Mouse (Mus musculus) lung, postnatal 14 days (tissue): ENCODE data around the gene Ypel3.
"Not testable (repeated sequence)": the region's sequence is repeated elsewhere in the genome, so short reads cannot be mapped to it uniquely, and the experiment has no call there.

Source experiments
- DNase-seq: peaks from one replicate; pipeline ENCODE4 v3.0.0; 2021

Gene Ypel3

GRCm38 (mm10) chr7:126776598-126777057 is at the start of gene Ypel3:
Gene Ypel3, plus strand, starts transcription at chr7:126776955.
- peak; percentile 96 for DNase-seq

GRCm38 (mm10) chr7:126730256-126730789 is 46.4 kb upstream of the Ypel3 start:
- DNase-seq, result not testable (repeated sequence)

DNA sequence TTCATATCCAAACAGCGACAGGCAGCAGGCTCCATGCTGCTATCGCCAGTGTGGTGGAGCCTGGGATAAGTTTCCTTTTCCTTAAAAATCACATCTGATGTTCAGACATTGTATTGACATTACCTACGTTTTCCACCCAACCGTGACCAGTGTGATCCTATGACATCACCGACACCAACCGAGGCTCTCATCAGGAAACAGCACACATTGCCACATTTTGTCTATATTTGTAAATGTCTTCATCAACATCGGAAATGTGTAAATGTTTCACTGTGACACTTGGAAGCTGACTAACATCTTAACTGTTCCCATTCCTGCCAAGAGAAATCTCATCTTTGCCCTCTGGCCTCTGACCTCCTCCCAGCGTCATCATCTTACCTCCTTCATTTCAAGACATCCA is 40.6 kb upstream of the Ypel3 start:
- DNase-seq, result no peak

DNA sequence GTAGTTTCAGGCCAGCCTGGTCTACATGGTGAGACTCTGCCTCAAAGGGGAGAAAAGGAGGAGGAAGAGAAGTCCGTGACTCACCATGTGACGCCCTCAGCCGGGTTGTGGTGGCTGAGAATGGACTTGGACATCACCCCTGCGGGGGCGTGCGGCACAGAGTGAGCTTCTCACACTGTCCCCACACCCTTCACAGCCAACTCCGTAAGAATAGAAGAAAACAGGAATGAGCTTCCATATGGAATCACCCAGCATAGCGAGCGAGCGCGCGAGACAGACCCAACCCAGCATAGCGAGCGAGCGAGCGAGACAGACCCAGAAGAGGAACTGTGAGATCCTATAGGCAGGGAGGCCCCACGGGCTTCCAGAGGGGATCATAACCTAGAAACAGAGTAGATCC is 37.2 kb upstream of the Ypel3 start:
- no peak for DNase-seq

- DNase-seq, result no peak
Measured at GRCm38 (mm10) chr7:126740132-126740735, 36.5 kb upstream of the Ypel3 start.

GRCm38 (mm10) chr7:126740977-126741376 is 35.8 kb upstream of the Ypel3 start:
- DNase-seq, result no peak

GRCm38 (mm10) chr7:126741452-126741851 is 35.3 kb upstream of the Ypel3 start:
- DNase-seq, result no peak

DNA sequence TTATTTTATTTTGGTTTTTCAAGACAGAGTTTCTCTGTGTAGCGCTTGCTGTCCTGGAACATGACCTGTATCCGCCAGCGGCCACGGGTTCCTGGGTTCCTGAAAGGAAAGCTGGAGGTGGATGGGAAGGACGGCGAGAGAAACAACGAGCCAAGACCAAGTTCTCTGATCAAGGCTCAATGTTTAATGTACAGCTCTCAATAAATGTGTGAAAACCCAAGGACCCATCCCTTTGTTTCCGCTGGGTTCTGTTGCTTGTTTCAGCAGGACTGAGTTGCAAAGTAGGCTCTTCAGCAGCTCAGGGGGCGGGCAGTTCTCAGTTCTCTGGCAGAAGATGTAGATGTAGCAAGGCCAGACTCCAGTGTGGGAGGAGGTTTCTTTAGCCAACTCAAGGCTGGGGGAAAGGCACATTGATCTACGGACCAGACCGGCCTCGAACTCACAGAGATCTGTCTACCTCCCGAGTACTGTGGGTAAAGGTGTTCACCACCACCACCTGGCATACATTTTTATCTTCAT is 34.7 kb upstream of the Ypel3 start:
- no peak for DNase-seq

DNA sequence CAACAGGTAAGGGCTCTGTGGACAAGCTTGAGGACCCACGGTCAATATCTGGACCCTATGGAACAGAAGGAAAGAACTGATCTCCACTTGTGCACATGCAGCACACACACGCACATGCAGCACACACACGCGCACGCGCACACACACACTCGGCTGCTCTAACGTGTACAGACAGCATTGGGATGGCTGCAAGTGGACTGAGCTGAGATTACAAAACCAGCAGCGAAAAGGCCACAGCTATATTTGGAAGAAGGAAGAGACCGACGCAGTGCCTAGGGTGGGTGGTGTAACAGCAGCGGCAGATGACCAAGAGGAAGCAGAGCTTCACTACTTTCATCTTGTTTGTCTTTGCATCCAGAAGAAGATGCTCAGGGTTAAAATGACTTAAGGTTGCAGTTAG is 30.7 kb upstream of the Ypel3 start:
- DNase-seq, result no peak

DNA sequence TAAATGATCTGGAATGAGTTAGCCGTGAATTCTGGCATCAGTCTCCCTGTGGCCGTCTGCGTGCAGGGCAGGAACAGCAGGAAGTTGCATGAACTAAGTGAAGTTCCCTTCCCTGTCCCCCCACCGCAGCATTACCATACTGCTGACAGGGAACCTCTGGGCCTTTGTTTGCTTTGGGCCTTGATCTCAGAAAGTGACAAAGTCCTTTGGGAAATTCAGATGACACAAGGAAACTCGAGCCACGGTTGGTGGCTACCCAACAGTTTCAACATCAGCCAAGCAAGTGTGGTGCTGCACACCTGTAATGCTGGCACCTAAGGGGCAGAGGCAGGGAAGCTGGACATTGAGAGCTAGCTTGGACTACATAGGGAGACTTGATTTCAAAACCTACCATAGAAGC is 30.0 kb upstream of the Ypel3 start:
- no peak for DNase-seq

DNA sequence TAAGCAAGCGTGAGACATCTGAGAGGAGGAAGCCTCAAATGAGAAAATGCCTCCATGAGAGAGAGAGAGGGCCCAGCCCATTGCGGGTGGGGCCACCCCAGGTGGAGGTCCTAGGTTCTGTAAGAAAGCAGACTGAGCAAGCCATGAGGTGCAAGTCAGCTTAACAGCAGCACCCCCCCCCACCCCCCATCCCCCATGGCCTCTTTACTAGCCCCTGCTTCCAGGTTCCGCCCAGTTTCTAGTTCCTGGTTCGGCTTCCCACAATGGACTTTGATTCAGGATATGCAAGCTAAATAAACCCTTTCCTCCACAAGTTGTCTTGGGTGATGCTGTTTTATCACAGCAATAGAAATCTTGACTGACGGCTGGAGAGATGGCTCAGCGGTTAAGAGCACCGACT is 27.9 kb upstream of the Ypel3 start:
- DNase-seq, result no peak

GRCm38 (mm10) chr7:126749582-126750343 is 27.0 kb upstream of the Ypel3 start:
- DNase-seq, result no peak

DNA sequence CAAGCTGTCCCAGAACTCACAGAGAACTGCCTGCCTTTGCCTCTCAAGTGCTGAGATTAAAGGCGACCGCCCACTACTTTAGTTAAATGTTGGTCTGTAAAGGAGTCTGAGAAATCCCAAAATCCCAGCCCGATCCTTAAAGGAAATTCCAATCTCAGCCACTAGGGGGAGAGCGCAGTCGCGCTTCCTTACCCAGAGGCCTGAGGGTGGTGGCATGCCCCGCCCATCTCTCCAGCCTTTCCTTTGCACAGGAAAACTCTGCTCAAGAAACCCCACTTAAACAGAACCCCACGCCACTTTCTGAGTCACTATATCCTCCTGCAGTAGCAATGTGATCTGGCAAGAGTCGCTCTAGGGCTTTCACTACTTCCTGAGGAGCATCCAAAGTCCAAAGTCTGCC is 21.9 kb upstream of the Ypel3 start:
- DNase-seq, result peak; percentile 86

GRCm38 (mm10) chr7:126758539-126758938 is 18.2 kb upstream of the Ypel3 start:
- no peak for DNase-seq

GRCm38 (mm10) chr7:126759050-126759671 is 17.6 kb upstream of the Ypel3 start, which contains the start of gene Mapk3:
Gene Mapk3, plus strand, starts transcription at chr7:126759601.
- DNase-seq, result peak; percentile 91

DNA sequence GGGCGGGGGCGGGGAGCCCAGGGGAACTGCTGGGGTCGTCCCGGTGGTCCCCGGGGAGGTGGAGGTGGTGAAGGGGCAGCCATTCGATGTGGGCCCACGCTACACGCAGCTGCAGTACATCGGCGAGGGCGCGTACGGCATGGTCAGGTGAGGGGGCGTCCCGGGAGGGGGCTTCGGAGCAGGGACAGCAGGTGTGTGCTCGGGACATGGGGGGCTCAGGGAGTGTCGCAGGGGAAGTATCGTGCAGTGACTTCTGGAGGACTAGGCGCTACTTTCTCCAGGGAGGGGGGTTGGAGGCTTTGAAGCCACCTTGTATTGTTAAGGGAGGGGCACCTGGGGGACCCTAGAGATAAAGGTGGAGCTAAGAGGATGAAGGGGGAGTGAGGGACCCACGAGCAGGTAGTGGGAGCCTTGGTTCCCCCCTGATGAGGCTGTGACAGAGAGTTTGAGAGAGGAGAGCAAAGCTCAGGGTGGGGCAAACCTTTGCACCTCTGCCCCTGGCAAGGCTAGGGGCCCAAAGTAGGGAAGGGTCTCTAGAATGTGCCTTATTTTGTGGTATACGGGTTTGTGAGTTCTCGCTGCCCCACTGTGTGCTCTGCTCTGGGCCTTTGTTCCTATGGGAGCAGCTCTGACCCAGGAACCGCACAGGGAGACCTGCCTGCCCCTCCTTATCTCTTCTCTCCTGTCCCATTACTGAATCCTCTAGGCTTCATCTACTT is 16.9 kb upstream of the Ypel3 start:
- no peak for DNase-seq

DNA sequence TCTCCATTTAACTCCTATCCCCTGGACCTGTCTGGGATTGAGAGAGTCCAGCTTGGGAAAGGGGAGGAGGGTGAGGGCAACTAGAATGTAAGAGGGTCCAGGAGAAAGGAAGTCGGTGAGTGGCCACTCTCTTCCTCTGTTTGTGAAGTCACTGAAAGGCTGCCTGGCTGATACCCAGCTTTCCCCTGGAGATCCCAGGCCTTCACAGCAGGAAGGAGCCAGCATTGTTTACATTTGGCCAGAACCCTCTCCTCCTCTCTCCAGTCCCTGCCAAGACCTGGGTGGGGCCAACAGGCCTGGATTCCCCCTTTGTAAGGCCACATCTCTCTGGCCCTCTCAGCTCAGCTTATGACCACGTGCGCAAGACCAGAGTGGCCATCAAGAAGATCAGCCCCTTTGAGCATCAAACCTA is 16.4 kb upstream of the Ypel3 start:
- DNase-seq, result peak; percentile 90

- no peak for DNase-seq
Measured at GRCm38 (mm10) chr7:126760956-126761355, 15.8 kb upstream of the Ypel3 start.

DNA sequence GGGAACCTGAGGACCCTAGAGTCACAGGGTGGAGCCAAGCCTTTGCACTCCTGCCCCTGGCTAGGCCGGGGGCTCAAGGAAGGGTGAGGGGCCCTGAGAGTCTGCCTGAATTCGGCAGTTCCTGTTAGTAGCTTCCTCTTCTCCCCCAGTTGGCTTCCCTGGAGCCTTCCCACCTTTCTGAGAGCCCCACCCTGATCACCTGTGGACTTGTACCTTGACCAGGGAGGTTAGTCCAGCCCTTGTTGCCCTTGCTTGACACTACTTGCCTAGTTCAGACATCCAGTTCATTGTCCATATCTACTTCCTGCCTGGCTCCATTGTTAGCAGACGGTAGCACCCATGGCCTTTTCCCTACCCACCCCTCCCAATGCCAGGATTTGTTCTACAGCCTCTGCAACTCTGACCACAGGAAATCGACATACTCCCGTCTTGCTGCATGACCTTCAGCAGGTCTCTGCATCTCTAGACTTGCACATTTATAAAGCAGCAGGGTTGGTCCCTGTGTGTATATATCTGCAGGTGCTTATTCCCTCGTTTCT is 15.2 kb upstream of the Ypel3 start:
- no peak for DNase-seq

- no peak for DNase-seq
Measured at GRCm38 (mm10) chr7:126762471-126763008, 14.2 kb upstream of the Ypel3 start.

- no peak for DNase-seq
Measured at GRCm38 (mm10) chr7:126765540-126765939, 11.2 kb upstream of the Ypel3 start.

DNA sequence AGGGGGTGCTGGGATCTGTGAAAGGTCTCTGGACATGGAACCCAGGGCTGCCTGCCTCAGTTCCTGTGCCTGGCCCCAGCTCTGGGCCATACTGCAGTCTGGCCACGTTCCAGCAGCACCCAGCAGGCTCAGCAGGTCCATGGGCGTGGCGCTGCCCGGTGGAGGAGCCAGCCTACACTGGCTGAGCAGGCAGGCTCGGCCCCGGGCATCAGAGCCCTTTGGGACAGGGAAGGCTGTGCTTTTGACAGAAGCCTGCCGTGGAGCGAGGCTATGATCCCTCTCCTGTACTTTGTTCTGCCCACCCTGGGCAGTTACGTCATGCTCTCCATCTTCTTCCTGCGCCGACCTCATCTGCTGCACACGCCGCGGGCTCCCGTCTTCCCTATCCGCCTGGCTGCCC is 10.6 kb upstream of the Ypel3 start, which contains the start of gene Gdpd3:
Gene Gdpd3 (plus strand): TSS at position 134 of the 400 bp plus-strand sequence.
- DNase-seq, result no peak
